Mouse (Mus musculus) liver, embryonic 11.5 days (tissue): ENCODE measurements around the gene Nova1. TPM values are rescaled to one million over a fixed set of nuclear protein-coding genes. Genes with fewer than 3 reads are reported as not detected.

ENCODE experiments used
- ATAC-seq: fragments of 200-750 bp; cut with Nextera tagmentation; replicated peaks from 2 replicates; pipeline ENCODE4 v1.8.0; 2017; ENCODE audit warnings: moderate number of reproducible peaks, mild to moderate bottlenecking, moderate TSS enrichment, moderate library complexity; ENCODE audit not compliant: low FRiP score
- DNase-seq: peaks from one replicate; pipeline ENCODE4 v3.0.0-alpha.2; 2017; ENCODE audit warnings: low spot score
- H3K27ac ChIP-seq: fragments of 300-500 bp; sonication (generic); 2 replicates; pipeline ENCODE4 v1.5.1; 2014; ENCODE audit warnings: mild to moderate bottlenecking, low read depth, low read length, control low read depth
- H3K27me3 ChIP-seq: fragments of 300-500 bp; sonication (generic); replicated peaks from 2 replicates; pipeline ENCODE4 v1.6.1; 2014; ENCODE audit warnings: low read length, mixed read lengths; ENCODE audit not compliant: control insufficient read depth, insufficient read depth
- H3K36me3 ChIP-seq: fragments of 300-500 bp; sonication (generic); 2 replicates; pipeline ENCODE4 v1.6.1; 2014; ENCODE audit warnings: mild to moderate bottlenecking, low read length, moderate library complexity, mixed read lengths; ENCODE audit not compliant: control insufficient read depth, insufficient read depth
- H3K4me1 ChIP-seq: fragments of 300-500 bp; sonication (generic); replicated peaks from 2 replicates; pipeline ENCODE4 v1.6.1; 2014; ENCODE audit warnings: low read length, mixed read lengths; ENCODE audit not compliant: control insufficient read depth, insufficient read depth
- H3K4me2 ChIP-seq: fragments of 300-500 bp; sonication (generic); 2 replicates; pipeline ENCODE4 v1.6.1; 2014; ENCODE audit warnings: mild to moderate bottlenecking, control low read depth, moderate library complexity
- H3K4me3 ChIP-seq: fragments of 300-500 bp; sonication (generic); 2 replicates; pipeline ENCODE4 v1.5.1; 2014; ENCODE audit warnings: low read depth, low read length, control low read depth
- H3K9ac ChIP-seq: fragments of 300-500 bp; sonication (generic); 2 replicates; pipeline ENCODE4 v1.6.1; 2014; ENCODE audit warnings: low read depth, low read length, control low read depth
- H3K9me3 ChIP-seq: fragments of 300-500 bp; sonication (generic); 2 replicates; pipeline ENCODE4 v1.6.1; 2016; ENCODE audit warnings: low read length, inconsistent platforms, mixed read lengths; ENCODE audit not compliant: control insufficient read depth
- WGBS: fragments of 180-500 bp; shearing (Covaris S2); extraction: QIAGEN DNeasy Blood & Tissue Kit; methylation state at CpG from one replicate; pipeline ENCODE4 v1.1.7; 2014; 5-methylcytosine and 5-hydroxymethylcytosine counted together
- polyA plus RNA-seq: library from polyadenylated mRNA; unstranded; fragments of >200 nt; fragmentation: Nextera tagmentation; extraction: Ambion mirVana; gene quantifications from 2 replicates; pipeline ENCODE4 v1.2.1, GENCODE M21; 2014

Gene Nova1
- polyA plus RNA-seq, 1 experiment from 2014 or later = 1.6 TPM

GRCm38 (mm10) chr12:46719076-46719475, 99.7 kb downstream of the Nova1 start:
- Histone ChIP-seq H3K4me3 (no peak overlapping the region), H3K4me1 (no peaks in the 10 kb centered on the region), H3K4me2 (no peak overlapping the region), H3K36me3 (no peaks in the 10 kb centered on the region), H3K27me3 (no peaks in the 10 kb centered on the region), H3K9ac (no peak overlapping the region), H3K27ac (no peak overlapping the region), H3K9me3 (no peaks in the 10 kb centered on the region)
- no peak for DNase-seq
- no peak for ATAC-seq
- 85% methylated on average over 4 of the region's 4 CpGs for whole genome bisulfite sequencing

GRCm38 (mm10) chr12:46710094-46710493, 108.6 kb downstream of the Nova1 start:
- no peak overlapping the region for H3K4me3 ChIP-seq
- H3K9me3 ChIP-seq = no peaks in the 10 kb centered on the region
- no peaks in the 10 kb centered on the region for H3K4me1 ChIP-seq
- 48% methylated on average over 2 of the region's 2 CpGs for WGBS
- H3K9ac ChIP-seq = no peak overlapping the region
- no peaks in the 10 kb centered on the region for H3K27me3 ChIP-seq
- ATAC-seq = no peak
- DNase-seq = no peak
- no peaks in the 10 kb centered on the region for H3K36me3 ChIP-seq
- no peak overlapping the region for H3K4me2 ChIP-seq
- no peak overlapping the region for H3K27ac ChIP-seq

GRCm38 (mm10) chr12:46709475-46709874, 109.3 kb downstream of the Nova1 start:
- ATAC-seq = no peak

GRCm38 (mm10) chr12:46700202-46700601, 118.5 kb downstream of the Nova1 start:
- 85% methylated on average over 8 of the region's 8 CpGs for WGBS
- ATAC-seq = no peak
- no peaks in the 10 kb centered on the region for H3K4me1 ChIP-seq

More at GRCm38 (mm10) chr12:46709475-46709874, 109.3 kb downstream of the Nova1 start:
- Histone ChIP-seq H3K4me1 (no peaks in the 10 kb centered on the region), H3K27ac (no peak overlapping the region), H3K9ac (no peak overlapping the region), H3K4me3 (no peak overlapping the region), H3K9me3 (no peaks in the 10 kb centered on the region), H3K36me3 (no peaks in the 10 kb centered on the region), H3K4me2 (no peak overlapping the region), H3K27me3 (no peaks in the 10 kb centered on the region)
- DNase-seq = no peak
- 74% methylated on average over 7 of the region's 7 CpGs for WGBS

GRCm38 (mm10) chr12:46676341-46676740, 142.4 kb downstream of the Nova1 start:
- DNase-seq = no peak
- Histone ChIP-seq H3K4me2 (no peak overlapping the region), H3K27me3 (no peaks in the 10 kb centered on the region), H3K27ac (no peak overlapping the region), H3K9me3 (no peaks in the 10 kb centered on the region), H3K4me3 (no peak overlapping the region), H3K4me1 (no peaks in the 10 kb centered on the region), H3K9ac (no peak overlapping the region), H3K36me3 (no peaks in the 10 kb centered on the region)
- 63% methylated on average over 2 of the region's 2 CpGs for WGBS
- no peak for ATAC-seq

More at GRCm38 (mm10) chr12:46700202-46700601, 118.5 kb downstream of the Nova1 start:
- no peaks in the 10 kb centered on the region for H3K27me3 ChIP-seq
- no peaks in the 10 kb centered on the region for H3K9me3 ChIP-seq
- no peak for DNase-seq
- no peaks in the 10 kb centered on the region for H3K36me3 ChIP-seq
- no peak overlapping the region for H3K27ac ChIP-seq
- H3K4me2 ChIP-seq = no peak overlapping the region
- H3K4me3 ChIP-seq = no peak overlapping the region
- H3K9ac ChIP-seq = no peak overlapping the region

GRCm38 (mm10) chr12:46666706-46667105, 152.0 kb downstream of the Nova1 start:
- DNase-seq (no peak), ATAC-seq (no peak)
- H3K4me1 ChIP-seq = no peaks in the 10 kb centered on the region
- H3K27me3 ChIP-seq = no peaks in the 10 kb centered on the region
- no peak overlapping the region for H3K4me2 ChIP-seq
- no peaks in the 10 kb centered on the region for H3K9me3 ChIP-seq
- H3K27ac ChIP-seq = no peak overlapping the region
- no peak overlapping the region for H3K9ac ChIP-seq
- H3K4me3 ChIP-seq = no peak overlapping the region
- no peaks in the 10 kb centered on the region for H3K36me3 ChIP-seq
- WGBS = 52% methylated on average over 2 of the region's 2 CpGs

GRCm38 (mm10) chr12:46646139-46646611, 172.6 kb downstream of the Nova1 start:
- ATAC-seq = no peak

GRCm38 (mm10) chr12:46645365-46645962, 173.3 kb downstream of the Nova1 start:
- Histone ChIP-seq H3K9me3 (no peaks in the 10 kb centered on the region), H3K27me3 (no peaks in the 10 kb centered on the region), H3K4me2 (no peak overlapping the region), H3K27ac (no peak overlapping the region), H3K9ac (no peak overlapping the region), H3K36me3 (no peaks in the 10 kb centered on the region), H3K4me3 (no peak overlapping the region), H3K4me1 (no peaks in the 10 kb centered on the region)
- no peak for ATAC-seq
- no peak for DNase-seq
- 82% methylated on average over 6 of the region's 6 CpGs for WGBS

More at GRCm38 (mm10) chr12:46646139-46646611, 172.6 kb downstream of the Nova1 start:
- Histone ChIP-seq H3K9ac (no peak overlapping the region), H3K36me3 (no peaks in the 10 kb centered on the region), H3K9me3 (no peaks in the 10 kb centered on the region), H3K4me1 (no peaks in the 10 kb centered on the region), H3K4me3 (no peak overlapping the region), H3K27ac (no peak overlapping the region), H3K4me2 (no peak overlapping the region), H3K27me3 (no peaks in the 10 kb centered on the region)
- no peak for DNase-seq
- 80% methylated on average over 5 of the region's 5 CpGs for WGBS
